Mouse (Mus musculus) forebrain, embryonic 12.5 days (tissue): ENCODE data around the gene Ift122. TPM values are rescaled to one million over a fixed set of nuclear protein-coding genes. Genes with fewer than 3 reads are reported as not detected.

Experiments used
- ATAC-seq: fragments of 200-750 bp; cut with Nextera tagmentation; 2 replicates; pipeline ENCODE4 v1.8.0; 2017; ENCODE audit warnings: moderate TSS enrichment; ENCODE audit not compliant: low FRiP score
- H3K27ac ChIP-seq: fragments of 300-500 bp; sonication (generic); 2 replicates; pipeline ENCODE4 v1.5.1; 2016; ENCODE audit warnings: mild to moderate bottlenecking
- H3K27me3 ChIP-seq: fragments of 300-500 bp; sonication (generic); 2 replicates; pipeline ENCODE4 v1.6.1; 2016; ENCODE audit warnings: mild to moderate bottlenecking
- H3K36me3 ChIP-seq: fragments of 300-500 bp; sonication (generic); replicated peaks from 2 replicates; pipeline ENCODE4 v1.6.1; 2016; ENCODE audit warnings: mild to moderate bottlenecking
- H3K4me1 ChIP-seq: fragments of 300-500 bp; sonication (generic); 2 replicates; pipeline ENCODE4 v1.6.1; 2016
- H3K4me2 ChIP-seq: fragments of 300-500 bp; sonication (generic); 2 replicates; pipeline ENCODE4 v1.6.1; 2016; ENCODE audit warnings: mild to moderate bottlenecking, moderate library complexity
- H3K4me3 ChIP-seq: fragments of 300-500 bp; sonication (generic); replicated peaks from 2 replicates; pipeline ENCODE4 v1.5.1; 2016; ENCODE audit warnings: mild to moderate bottlenecking
- H3K9ac ChIP-seq: fragments of 300-500 bp; sonication (generic); 2 replicates; pipeline ENCODE4 v1.6.1; 2016; ENCODE audit warnings: mild to moderate bottlenecking
- H3K9me3 ChIP-seq: fragments of 300-500 bp; sonication (generic); 2 replicates; pipeline ENCODE4 v1.6.1; 2016
- WGBS: fragments of 180-500 bp; shearing (Covaris S2); methylation state at CpG from one replicate; pipeline ENCODE4 v1.1.7; 2016; 5-methylcytosine and 5-hydroxymethylcytosine counted together
- polyA plus RNA-seq: library from polyadenylated mRNA; unstranded; fragments of >200 nt; fragmentation: Nextera tagmentation; extraction: Ambion mirVana; gene quantifications from 2 replicates; pipeline ENCODE4 v1.2.1, GENCODE M21; 2016

The Ift122 gene
- polyA plus RNA-seq, 1 experiment from 2014 or later, result 29.9 TPM

DNA sequence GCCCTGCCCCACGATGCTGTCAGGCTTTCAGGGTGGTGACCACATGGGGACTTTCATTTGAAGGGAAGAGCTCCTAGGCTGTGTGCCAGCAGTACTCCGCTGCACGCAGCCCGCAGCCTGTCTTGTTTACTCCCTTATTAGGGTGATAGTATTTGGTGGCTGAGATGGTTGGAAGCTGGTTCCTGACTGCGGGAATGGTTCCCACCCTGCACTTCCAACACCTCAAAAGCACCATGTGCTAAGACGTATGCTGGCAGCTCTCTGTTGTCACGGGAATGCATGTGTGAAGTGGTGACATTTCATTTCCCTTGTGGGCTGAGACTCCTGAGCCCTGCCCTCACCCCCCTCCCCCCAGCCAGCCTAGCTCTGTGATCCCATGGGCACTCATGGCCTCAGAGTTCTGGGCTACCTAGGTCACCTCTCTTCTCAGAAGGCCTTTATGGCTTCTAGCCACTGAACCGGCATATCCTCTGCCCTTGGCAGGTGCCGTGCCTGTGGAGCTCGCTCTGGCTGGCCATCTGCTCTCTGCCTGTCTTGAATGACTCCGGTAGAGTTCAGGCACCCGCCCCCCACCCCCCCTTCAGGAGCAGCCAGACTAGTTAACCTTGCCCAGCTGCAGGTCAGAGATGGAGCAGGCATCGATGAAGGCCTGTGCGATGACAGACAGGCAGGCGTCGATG, 103.8 kb downstream of the Ift122 start:
- peak overlapping the region; percentile 47; the same call in 1 of the 2 replicates for H3K27ac ChIP-seq
- WGBS, result 50% methylated on average over 16 of the region's 16 CpGs

GRCm38 (mm10) chr6:115957681-115958080, 104.4 kb downstream of the Ift122 start:
- Histone ChIP-seq H3K36me3 (no peaks in the 10 kb centered on the region), H3K4me2 (no peak overlapping the region), H3K4me1 (peaks cover 22% of the 10 kb centered on the region), H3K4me3 (no peak overlapping the region), H3K9ac (0 out of 2 replicates have a peak overlapping the region, but pooled peaks have one; percentile 17), H3K27me3 (peaks cover 3% of the 10 kb centered on the region; the same call in 1 of the 2 replicates), H3K9me3 (no peaks in the 10 kb centered on the region), H3K27ac (no peak overlapping the region)
- ATAC-seq, result no peak
- 48% methylated on average over 6 of the region's 6 CpGs for WGBS

More for the DNA sequence above, 103.8 kb downstream of the Ift122 start:
- Histone ChIP-seq H3K9ac (0 out of 2 replicates have a peak overlapping the region, but pooled peaks have one; percentile 17), H3K4me3 (no peak overlapping the region), H3K27me3 (peaks cover 3% of the 10 kb centered on the region; the same call in 1 of the 2 replicates), H3K4me1 (peaks cover 16% of the 10 kb centered on the region), H3K36me3 (no peaks in the 10 kb centered on the region), H3K4me2 (no peak overlapping the region), H3K9me3 (no peaks in the 10 kb centered on the region)
- ATAC-seq, result peak; percentile 61; the same call in 1 of the 2 replicates

- WGBS, result 88% methylated on average over 9 of the region's 9 CpGs
- peaks cover 6% of the 10 kb centered on the region; the same call in 1 of the 2 replicates for H3K27me3 ChIP-seq
- H3K9ac ChIP-seq, result no peak overlapping the region
- no peak overlapping the region for H3K4me3 ChIP-seq
- no peaks in the 10 kb centered on the region for H3K36me3 ChIP-seq
- H3K9me3 ChIP-seq, result no peaks in the 10 kb centered on the region
- H3K27ac ChIP-seq, result no peak overlapping the region
- no peak overlapping the region for H3K4me2 ChIP-seq
- ATAC-seq, result no peak
- H3K4me1 ChIP-seq, result peaks cover 22% of the 10 kb centered on the region
These were observed 105.2 kb downstream of the Ift122 start for GRCm38 (mm10) chr6:115958445-115958844.

DNA sequence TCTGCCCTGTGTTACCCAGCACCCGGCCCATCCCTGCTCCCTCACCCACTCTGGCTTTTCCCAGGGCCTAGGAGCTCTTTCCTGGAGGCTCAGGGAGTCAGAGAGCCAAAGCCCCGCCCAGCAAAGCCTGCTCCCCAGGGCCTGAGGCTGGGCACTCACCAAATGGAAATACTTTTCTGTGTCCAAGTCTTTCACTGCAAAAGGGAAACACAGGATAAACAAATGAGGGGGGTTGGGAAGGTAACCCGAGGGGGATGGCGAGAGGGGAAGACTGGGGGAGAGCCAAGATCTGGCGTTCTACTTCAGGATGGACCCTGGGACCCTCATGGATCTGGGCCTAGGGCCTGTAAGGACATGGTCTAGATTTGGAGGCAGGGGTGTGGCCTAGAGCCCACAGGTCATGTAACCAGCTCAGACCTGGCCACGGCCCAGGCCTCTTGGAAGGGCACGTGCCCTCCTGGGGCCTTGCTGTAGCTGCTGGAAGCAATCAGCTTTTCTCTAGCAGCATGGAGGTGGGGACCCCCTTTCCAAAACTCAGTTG, 106.0 kb downstream of the Ift122 start:
- H3K4me1 ChIP-seq, result peaks cover 22% of the 10 kb centered on the region
- no peak overlapping the region for H3K27ac ChIP-seq
- H3K4me2 ChIP-seq, result no peak overlapping the region
- no peaks in the 10 kb centered on the region for H3K9me3 ChIP-seq
- 77% methylated on average over 7 of the region's 7 CpGs for WGBS
- no peak overlapping the region for H3K4me3 ChIP-seq
- no peaks in the 10 kb centered on the region for H3K36me3 ChIP-seq
- peaks cover 6% of the 10 kb centered on the region; the same call in 1 of the 2 replicates for H3K27me3 ChIP-seq
- no peak overlapping the region for H3K9ac ChIP-seq
- no peak for ATAC-seq

- Histone ChIP-seq H3K27me3 (peaks cover 6% of the 10 kb centered on the region; the same call in 1 of the 2 replicates), H3K27ac (no peak overlapping the region), H3K9ac (no peak overlapping the region), H3K9me3 (no peaks in the 10 kb centered on the region), H3K4me3 (no peak overlapping the region), H3K4me2 (no peak overlapping the region), H3K4me1 (peaks cover 22% of the 10 kb centered on the region), H3K36me3 (no peaks in the 10 kb centered on the region)
- WGBS, result 90% methylated on average over 19 of the region's 19 CpGs
- no peak for ATAC-seq
These were observed 107.1 kb downstream of the Ift122 start for GRCm38 (mm10) chr6:115960322-115960721.

DNA sequence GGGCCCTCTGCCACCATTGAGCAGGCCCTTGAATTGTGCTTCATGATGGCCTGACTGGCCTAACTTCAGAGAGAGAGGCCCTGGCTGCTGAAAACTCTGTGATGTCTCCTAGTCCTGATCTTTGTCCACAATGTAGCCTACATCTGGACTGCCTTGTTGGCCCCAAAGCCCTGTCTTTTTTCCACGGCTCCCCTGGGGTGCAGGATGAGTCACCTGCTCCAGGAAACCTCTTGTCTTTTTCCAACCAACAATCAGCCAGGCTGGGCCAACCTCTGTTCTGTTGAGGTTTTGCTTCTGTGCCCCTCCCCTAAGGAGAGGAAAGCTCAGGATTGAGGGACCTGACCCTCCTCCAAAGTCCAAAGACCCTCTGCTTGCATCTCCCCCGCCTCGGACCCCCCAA, 108.5 kb downstream of the Ift122 start:
- H3K36me3 ChIP-seq, result no peaks in the 10 kb centered on the region
- no peak overlapping the region for H3K27ac ChIP-seq
- no peak overlapping the region for H3K9ac ChIP-seq
- H3K4me1 ChIP-seq, result peaks cover 19% of the 10 kb centered on the region
- WGBS, result 82% methylated on average over 3 of the region's 3 CpGs
- H3K4me2 ChIP-seq, result no peak overlapping the region
- no peak overlapping the region for H3K4me3 ChIP-seq
- H3K27me3 ChIP-seq, result peaks cover 6% of the 10 kb centered on the region; the same call in 1 of the 2 replicates
- ATAC-seq, result no peak
- H3K9me3 ChIP-seq, result no peaks in the 10 kb centered on the region

- Histone ChIP-seq H3K27me3 (peaks cover 6% of the 10 kb centered on the region; the same call in 1 of the 2 replicates), H3K9ac (no peak overlapping the region), H3K9me3 (no peaks in the 10 kb centered on the region), H3K4me3 (no peak overlapping the region), H3K4me2 (no peak overlapping the region), H3K36me3 (no peaks in the 10 kb centered on the region), H3K4me1 (peaks cover 10% of the 10 kb centered on the region), H3K27ac (no peak overlapping the region)
- no peak for ATAC-seq
- WGBS, result 36% methylated on average over 23 of the region's 23 CpGs
These were observed 109.3 kb downstream of the Ift122 start for GRCm38 (mm10) chr6:115962439-115963085.

DNA sequence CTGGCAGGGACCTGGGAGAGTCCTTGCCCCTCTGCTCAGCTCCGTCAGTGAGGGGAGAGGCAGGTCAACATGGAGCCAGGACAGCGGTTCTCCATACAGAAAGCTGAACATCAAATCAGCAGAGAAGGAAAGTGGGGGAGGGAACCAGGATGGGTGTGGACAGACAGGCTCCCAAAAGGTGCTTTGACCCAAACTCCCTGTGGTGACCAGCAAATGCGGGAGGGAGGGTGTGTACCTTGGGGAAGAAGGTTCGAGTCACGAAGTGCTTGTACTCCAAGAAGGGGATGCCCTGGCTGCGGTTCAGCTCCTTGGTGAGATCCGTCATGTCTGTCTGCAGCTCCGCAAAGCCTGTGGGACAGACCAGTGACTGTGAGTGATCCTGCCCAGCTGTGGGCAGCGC, 110.4 kb downstream of the Ift122 start:
- no peak for ATAC-seq
- Histone ChIP-seq H3K4me2 (no peak overlapping the region), H3K9ac (no peak overlapping the region), H3K4me1 (peaks cover 15% of the 10 kb centered on the region), H3K9me3 (no peaks in the 10 kb centered on the region), H3K4me3 (no peak overlapping the region), H3K27ac (no peak overlapping the region), H3K36me3 (no peaks in the 10 kb centered on the region), H3K27me3 (peaks cover 6% of the 10 kb centered on the region; the same call in 1 of the 2 replicates)
- 88% methylated on average over 9 of the region's 9 CpGs for WGBS

DNA sequence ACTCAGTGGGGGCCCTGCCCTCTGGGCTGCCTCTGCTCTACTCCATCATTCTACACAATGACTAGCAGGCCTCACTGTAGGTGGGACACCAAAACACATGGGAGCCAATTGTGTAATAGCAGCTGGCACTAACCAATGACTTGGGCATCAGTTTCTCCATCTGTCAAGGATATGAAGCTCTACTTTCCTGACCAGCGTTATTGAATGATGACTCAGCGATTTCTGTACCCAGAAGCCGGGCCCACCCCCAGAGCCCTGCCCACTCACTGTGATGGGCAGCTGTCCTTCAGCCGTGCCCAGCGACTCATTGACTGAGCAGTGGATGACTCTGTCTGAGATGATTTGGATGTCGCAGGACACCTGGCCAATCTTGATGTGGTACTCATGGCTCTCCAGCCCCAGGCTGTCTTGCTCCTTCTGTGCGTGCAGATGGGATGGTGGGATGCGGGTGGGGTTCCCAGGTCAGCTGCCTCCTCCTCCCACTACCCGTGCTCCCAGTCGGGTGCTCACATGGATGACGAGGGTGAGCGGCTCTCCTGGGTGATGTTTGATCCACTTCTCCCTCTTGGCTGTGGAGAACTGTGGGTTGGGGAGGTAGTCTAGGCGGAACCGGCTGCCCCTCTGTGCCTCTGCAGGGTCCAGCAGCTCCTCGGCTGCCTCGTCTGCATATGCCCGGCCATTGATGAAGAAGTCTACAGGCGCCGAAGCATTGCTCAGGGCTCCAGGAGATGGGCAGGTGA, 113.1 kb downstream of the Ift122 start:
- Histone ChIP-seq H3K9me3 (no peaks in the 10 kb centered on the region), H3K4me3 (no peak overlapping the region), H3K4me1 (peaks cover 21% of the 10 kb centered on the region), H3K9ac (no peak overlapping the region), H3K27ac (no peak overlapping the region), H3K4me2 (no peak overlapping the region), H3K36me3 (no peaks in the 10 kb centered on the region), H3K27me3 (peaks cover 3% of the 10 kb centered on the region; the same call in 1 of the 2 replicates)
- WGBS, result 96% methylated on average over 19 of the region's 19 CpGs
- ATAC-seq, result no peak

DNA sequence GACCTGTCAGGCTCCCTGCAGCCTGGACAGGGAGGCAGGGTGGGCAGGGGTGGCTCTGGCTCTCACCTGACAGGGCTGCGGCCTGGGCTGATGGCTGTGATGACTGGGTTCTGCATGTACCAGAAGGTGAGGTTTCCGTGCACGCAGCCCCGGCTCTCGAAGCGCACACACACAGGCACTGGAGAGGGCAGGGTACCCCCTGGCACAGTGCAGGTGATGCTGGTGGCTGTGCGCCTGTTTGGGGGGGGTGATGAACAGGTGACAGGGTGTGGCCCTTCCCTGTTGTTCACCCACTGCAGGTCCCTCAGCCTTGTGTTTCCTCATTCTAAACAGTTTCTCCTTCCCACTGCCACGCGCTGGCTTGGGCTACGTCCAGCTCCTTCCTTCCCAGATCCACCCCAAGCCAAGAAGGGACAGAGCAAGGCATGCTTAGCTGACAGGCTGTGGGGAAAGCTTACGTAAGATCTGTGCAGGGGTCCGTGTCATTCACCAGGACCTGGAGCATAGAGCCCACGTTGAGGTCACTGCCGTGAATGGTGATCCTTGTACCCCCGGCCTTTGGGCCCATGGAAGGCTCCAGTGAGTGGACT, 114.1 kb downstream of the Ift122 start:
- no peak overlapping the region for H3K9ac ChIP-seq
- peaks cover 21% of the 10 kb centered on the region for H3K4me1 ChIP-seq
- no peaks in the 10 kb centered on the region for H3K36me3 ChIP-seq
- H3K4me3 ChIP-seq, result no peak overlapping the region
- no peak overlapping the region for H3K27ac ChIP-seq
- WGBS, result 97% methylated on average over 15 of the region's 15 CpGs
- H3K27me3 ChIP-seq, result peaks cover 3% of the 10 kb centered on the region; the same call in 1 of the 2 replicates
- no peak for ATAC-seq
- H3K9me3 ChIP-seq, result no peaks in the 10 kb centered on the region
- no peak overlapping the region for H3K4me2 ChIP-seq

DNA sequence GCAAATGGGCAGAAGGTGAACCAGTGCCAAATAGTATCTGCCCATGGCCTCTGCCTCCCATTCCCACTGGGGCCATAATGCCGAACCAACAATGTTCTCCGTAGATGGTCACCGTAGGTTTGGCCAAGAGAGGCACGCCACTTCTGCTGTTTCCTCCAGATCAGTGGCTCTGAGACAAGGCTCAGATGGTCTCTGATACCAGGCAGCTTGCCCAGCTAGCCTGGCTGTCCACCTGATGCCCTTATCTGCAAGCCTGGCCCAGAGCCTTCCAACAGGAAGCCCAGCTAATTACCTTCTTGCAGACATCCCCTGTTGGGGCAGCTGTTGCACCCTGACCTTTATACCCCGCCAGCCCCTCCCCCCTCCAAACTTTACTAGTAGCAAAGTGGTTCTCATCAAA, 114.8 kb downstream of the Ift122 start:
- 84% methylated on average over 5 of the region's 5 CpGs for WGBS
- no peak overlapping the region for H3K27ac ChIP-seq

More for the DNA sequence above, 114.8 kb downstream of the Ift122 start:
- Histone ChIP-seq H3K36me3 (no peaks in the 10 kb centered on the region), H3K9ac (no peak overlapping the region), H3K27me3 (peaks cover 2% of the 10 kb centered on the region; the same call in 1 of the 2 replicates), H3K9me3 (no peaks in the 10 kb centered on the region), H3K4me3 (no peak overlapping the region), H3K4me1 (peaks cover 19% of the 10 kb centered on the region), H3K4me2 (no peak overlapping the region)
- ATAC-seq, result no peak
